10 mouse cellular contexts compared by ENCODE assay signal in the genomic region with DNA sequence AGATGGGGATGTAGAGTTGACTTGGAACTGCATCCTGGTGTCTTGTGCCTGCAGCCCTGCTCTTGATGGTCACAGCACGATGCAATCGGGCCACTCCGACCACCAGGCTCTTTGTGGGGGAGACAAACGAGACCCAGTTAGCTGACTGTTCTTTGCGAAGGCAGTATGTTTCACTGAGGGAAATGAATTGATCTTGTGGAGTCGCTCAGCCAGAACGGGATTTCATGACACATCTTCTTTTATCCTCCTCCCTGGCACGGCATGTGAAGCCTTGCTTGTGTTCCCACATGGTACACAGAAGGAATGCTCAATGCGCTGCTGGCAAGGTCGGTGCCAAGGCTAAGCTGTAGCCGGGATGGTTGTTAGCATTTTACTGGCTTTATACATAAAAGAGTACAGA.
DNase-seq lines count a peak whose midpoint lies in the region; ATAC-seq lines count a peak whose summit lies in the region.
"Had no signal": no experiment of that assay in that cellular context is flagged by ENCODE, and none has a peak within 500 bp of the region (broad histone marks: within the 10 kb centered on the region; RNA-seq: fewer than 3 reads in every experiment).

No protein-coding gene starts in this region.

- DNase-seq in neural tube, embryonic 10.5 days (ENCODE audit: extremely low spot score, low spot score): no peak
- peak; percentile 31 to 34 for DNase-seq in cerebellum, postnatal 36 days
- peak; percentile 53 to 77 for DNase-seq in layer of hippocampus, postnatal 14 days (ENCODE audit: low spot score in 2 of 2)
- peak; percentile 39 to 49 for DNase-seq in right cerebral cortex, postnatal 36 days (ENCODE audit: low spot score in 2 of 2)
- DNase-seq in urinary bladder, postnatal 14 days (ENCODE audit: low spot score): no peak
- no peak for DNase-seq in gastrocnemius, postnatal 4 days (ENCODE audit: low spot score in 2 of 2)
- DNase-seq: kidney, adult 18-20 months had no signal

- 0 out of 2 replicates have a peak, but pooled peaks cover 15% of the 10 kb centered on the region for H3K9me3 ChIP-seq in neural tube, embryonic 13.5 days

- H3K9ac ChIP-seq in neural tube, embryonic 13.5 days: no peak overlapping the region
- H3K9ac ChIP-seq: liver, embryonic 14.5 days had no signal

- no peaks in the 10 kb centered on the region for H3K27me3 ChIP-seq in neural tube, embryonic 13.5 days

- ATAC-seq in neural tube, embryonic 13.5 days (ENCODE audit: low read depth): peak; percentile 85
- no peak for ATAC-seq in erythroid progenitor cell, adult 5-6 weeks (replicated peaks; ENCODE audit: low FRiP score, poor library complexity, severe bottlenecking)

- peak overlapping the region; percentile 64 for H3K27ac ChIP-seq in neural tube, embryonic 13.5 days (replicated peaks)
- H3K27ac ChIP-seq: liver, embryonic 14.5 days had no signal

- peaks cover 8% of the 10 kb centered on the region for H3K4me1 ChIP-seq in neural tube, embryonic 13.5 days (replicated peaks)

- H3K36me3 ChIP-seq in neural tube, embryonic 13.5 days: 0 out of 2 replicates have a peak, but pooled peaks cover 7% of the 10 kb centered on the region

- H3K4me2 ChIP-seq in neural tube, embryonic 13.5 days: no peak overlapping the region

- WGBS in neural tube, embryonic 13.5 days: 55% methylated on average over 11 of the region's 11 CpGs

- H3K4me3 ChIP-seq in neural tube, embryonic 13.5 days: no peak overlapping the region

Comparison
In these comparisons a context has a peak if more than half of its experiments do, and no peak if none do; other contexts are left out.
1. DNase-seq: peak in cerebellum, postnatal 36 days (2 of 2), layer of hippocampus, postnatal 14 days (2 of 2) and right cerebral cortex, postnatal 36 days (2 of 2); none in neural tube, embryonic 10.5 days (single experiment), urinary bladder, postnatal 14 days (single experiment) and gastrocnemius, postnatal 4 days (0 of 2).